Mouse (Mus musculus) neural tube, embryonic 15.5 days (tissue): ENCODE measurements around the gene Gm8773. TPM values are rescaled to one million over a fixed set of nuclear protein-coding genes. Genes with fewer than 3 reads are reported as not detected.

ENCODE experiments used
- ATAC-seq: fragments of 200-750 bp; cut with Nextera tagmentation; 2 replicates; pipeline ENCODE4 v1.8.0; 2017; ENCODE audit warnings: mild to moderate bottlenecking, moderate TSS enrichment, moderate library complexity; ENCODE audit not compliant: low FRiP score
- H3K27ac ChIP-seq: fragments of 300-500 bp; sonication (generic); replicated peaks from 2 replicates; pipeline ENCODE4 v1.5.1; 2015; ENCODE audit warnings: mild to moderate bottlenecking, inconsistent platforms
- H3K27me3 ChIP-seq: fragments of 300-500 bp; sonication (generic); replicated peaks from 2 replicates; pipeline ENCODE4 v1.6.1; 2015; ENCODE audit warnings: inconsistent platforms
- H3K36me3 ChIP-seq: fragments of 300-500 bp; sonication (generic); 2 replicates; pipeline ENCODE4 v1.6.1; 2015; ENCODE audit warnings: inconsistent platforms
- H3K4me1 ChIP-seq: fragments of 300-500 bp; sonication (generic); 2 replicates; pipeline ENCODE4 v1.6.1; 2015; ENCODE audit warnings: inconsistent platforms
- H3K4me2 ChIP-seq: fragments of 300-500 bp; sonication (generic); 2 replicates; pipeline ENCODE4 v1.6.1; 2015; ENCODE audit warnings: inconsistent platforms, mild to moderate bottlenecking, moderate library complexity
- H3K4me3 ChIP-seq: fragments of 300-500 bp; sonication (generic); replicated peaks from 2 replicates; pipeline ENCODE4 v1.5.1; 2015; ENCODE audit warnings: mild to moderate bottlenecking, inconsistent platforms
- H3K9ac ChIP-seq: fragments of 300-500 bp; sonication (generic); replicated peaks from 2 replicates; pipeline ENCODE4 v1.6.1; 2015; ENCODE audit warnings: mild to moderate bottlenecking, inconsistent platforms
- H3K9me3 ChIP-seq: fragments of 300-500 bp; sonication (generic); replicated peaks from 2 replicates; pipeline ENCODE4 v1.6.1; 2016; ENCODE audit warnings: inconsistent platforms
- WGBS: fragments of 180-500 bp; shearing (Covaris S2); methylation state at CpG from one replicate; pipeline ENCODE4 v1.1.7; 2015; ENCODE audit warnings: mixed read lengths; 5-methylcytosine and 5-hydroxymethylcytosine counted together
- polyA plus RNA-seq: library from polyadenylated mRNA; unstranded; fragments of >200 nt; fragmentation: Nextera tagmentation; extraction: Ambion mirVana; gene quantifications from 2 replicates; pipeline ENCODE4 v1.2.1, GENCODE M21; 2015

Gene Gm8773
- polyA plus RNA-seq, result 11.4 and 15.0 TPM in 2 replicates

- H3K27ac ChIP-seq, result no peak within 1 kb of the TSS
Observed at GRCm38 (mm10) chr5:5573749-5574317, at the start of gene Gm8773. Gene Gm8773, plus strand, starts transcription at chr5:5573799.

DNA sequence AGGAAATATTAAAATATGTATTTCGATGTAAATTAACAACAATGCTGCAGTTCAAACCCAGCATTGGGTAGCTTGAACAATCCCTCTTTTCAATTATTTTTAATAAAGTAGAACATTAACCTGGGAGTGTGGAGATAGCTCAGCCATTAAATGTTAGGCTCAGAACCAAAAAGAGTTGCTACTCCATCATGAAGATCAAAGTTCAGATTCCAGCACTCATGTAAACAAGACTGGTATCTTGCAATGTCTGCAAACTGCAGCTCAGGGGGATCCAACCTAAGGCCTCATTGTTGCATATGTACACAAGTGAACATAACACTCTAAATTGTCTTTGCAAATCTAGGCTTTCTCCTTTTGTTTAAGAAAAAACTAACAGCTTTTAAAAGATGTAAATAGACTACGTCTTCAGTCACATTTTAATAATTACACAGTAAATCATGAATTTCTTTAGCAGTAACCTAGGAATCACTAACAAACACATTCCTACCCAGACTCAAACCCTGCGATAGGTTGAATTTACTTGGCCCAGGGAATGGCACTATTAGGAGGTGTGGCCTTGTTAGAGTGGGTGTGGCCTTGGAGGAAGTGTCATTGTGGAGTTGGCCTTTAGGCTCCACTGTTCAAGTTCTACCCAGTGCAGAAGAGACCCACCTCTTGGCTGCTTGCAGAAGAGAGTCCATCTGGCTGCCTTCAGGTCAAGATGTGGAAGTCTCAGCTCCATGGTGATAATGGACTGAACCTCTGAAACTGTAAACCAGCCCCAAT is 39.8 kb upstream of the Gm8773 start:
- H3K9ac ChIP-seq, result no peak overlapping the region
- peaks cover 8% of the 10 kb centered on the region for H3K36me3 ChIP-seq
- no peaks in the 10 kb centered on the region for H3K4me1 ChIP-seq
- H3K27me3 ChIP-seq, result no peaks in the 10 kb centered on the region
- H3K27ac ChIP-seq, result no peak overlapping the region
- no peaks in the 10 kb centered on the region for H3K9me3 ChIP-seq
- no peak overlapping the region for H3K4me3 ChIP-seq
- no peak overlapping the region for H3K4me2 ChIP-seq
- WGBS, result 89% methylated on average over 3 of the region's 3 CpGs
- no peak for ATAC-seq

More at GRCm38 (mm10) chr5:5573749-5574317, at the start of gene Gm8773:
- peak within 1 kb of the TSS; percentile 91 for H3K4me2 ChIP-seq
- no peaks in the 10 kb centered on the region for H3K36me3 ChIP-seq
- 0 out of 2 replicates have a peak, but pooled peaks cover 3% of the 10 kb centered on the region for H3K4me1 ChIP-seq
- no peaks in the 10 kb centered on the region for H3K9me3 ChIP-seq
- peak; percentile 89 for ATAC-seq
- H3K9ac ChIP-seq, result peak within 1 kb of the TSS; percentile 55
- H3K27me3 ChIP-seq, result no peaks in the 10 kb centered on the region
- H3K4me3 ChIP-seq, result peak within 1 kb of the TSS; percentile 49
- WGBS, result under 1% methylated on average over 24 of the region's 24 CpGs

- Histone ChIP-seq H3K4me3 (no peak overlapping the region), H3K27me3 (no peaks in the 10 kb centered on the region), H3K9me3 (no peaks in the 10 kb centered on the region), H3K4me2 (no peak overlapping the region), H3K27ac (no peak overlapping the region), H3K4me1 (no peaks in the 10 kb centered on the region), H3K9ac (no peak overlapping the region), H3K36me3 (peaks cover 18% of the 10 kb centered on the region)
- ATAC-seq, result no peak
- WGBS, result 100% methylated on average over 1 of the region's 1 CpGs
Observed at GRCm38 (mm10) chr5:5536131-5536530, 37.5 kb upstream of the Gm8773 start.

DNA sequence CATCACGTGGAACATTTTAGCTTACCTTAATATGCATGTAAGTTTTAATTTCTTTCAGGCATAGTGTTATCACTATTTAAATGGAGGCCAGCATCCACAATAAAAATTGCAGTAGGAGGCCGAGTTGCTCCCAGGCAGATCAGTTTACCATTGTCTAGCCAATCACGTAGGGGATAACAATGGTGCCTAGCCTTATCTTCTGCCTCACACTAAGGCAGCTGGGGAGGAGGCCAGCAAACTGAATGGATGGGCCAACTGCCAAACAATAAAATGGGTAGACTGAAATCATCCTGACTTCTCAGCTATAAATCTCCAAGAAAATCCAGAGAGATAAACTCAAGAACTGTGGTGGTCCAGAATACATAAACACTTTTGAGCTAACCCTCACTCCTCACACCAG is 33.8 kb upstream of the Gm8773 start:
- Histone ChIP-seq H3K36me3 (peaks cover 43% of the 10 kb centered on the region), H3K27ac (no peak overlapping the region), H3K9me3 (no peaks in the 10 kb centered on the region), H3K27me3 (no peaks in the 10 kb centered on the region), H3K4me1 (no peaks in the 10 kb centered on the region), H3K9ac (no peak overlapping the region), H3K4me2 (no peak overlapping the region), H3K4me3 (no peak overlapping the region)
- ATAC-seq, result no peak
- WGBS, result 66% methylated on average over 3 of the region's 3 CpGs

DNA sequence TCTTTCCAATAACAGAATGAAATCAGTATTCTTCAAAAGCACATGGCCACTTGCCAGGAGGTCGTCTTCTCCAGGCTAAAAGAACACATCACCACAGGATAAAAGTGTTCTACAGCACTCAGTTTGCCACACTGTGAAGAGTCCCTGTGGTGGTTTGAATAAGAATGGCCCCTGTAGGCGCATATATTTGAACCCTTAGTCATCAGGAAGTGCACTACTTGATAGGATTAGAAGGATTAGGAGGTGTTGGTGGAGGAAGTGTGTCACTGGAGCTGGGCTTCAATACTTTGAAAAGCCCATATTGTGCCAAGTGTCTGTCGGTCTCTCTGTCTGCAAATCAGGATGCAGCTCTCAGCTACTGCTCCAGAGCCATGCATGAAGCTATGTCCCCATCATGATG is 33.2 kb upstream of the Gm8773 start:
- no peak overlapping the region for H3K9ac ChIP-seq
- H3K9me3 ChIP-seq, result no peaks in the 10 kb centered on the region
- H3K27ac ChIP-seq, result no peak overlapping the region
- WGBS, result 76% methylated on average over 3 of the region's 3 CpGs
- no peaks in the 10 kb centered on the region for H3K27me3 ChIP-seq
- peaks cover 43% of the 10 kb centered on the region for H3K36me3 ChIP-seq
- no peak for ATAC-seq
- no peak overlapping the region for H3K4me3 ChIP-seq
- H3K4me2 ChIP-seq, result no peak overlapping the region
- H3K4me1 ChIP-seq, result no peaks in the 10 kb centered on the region

DNA sequence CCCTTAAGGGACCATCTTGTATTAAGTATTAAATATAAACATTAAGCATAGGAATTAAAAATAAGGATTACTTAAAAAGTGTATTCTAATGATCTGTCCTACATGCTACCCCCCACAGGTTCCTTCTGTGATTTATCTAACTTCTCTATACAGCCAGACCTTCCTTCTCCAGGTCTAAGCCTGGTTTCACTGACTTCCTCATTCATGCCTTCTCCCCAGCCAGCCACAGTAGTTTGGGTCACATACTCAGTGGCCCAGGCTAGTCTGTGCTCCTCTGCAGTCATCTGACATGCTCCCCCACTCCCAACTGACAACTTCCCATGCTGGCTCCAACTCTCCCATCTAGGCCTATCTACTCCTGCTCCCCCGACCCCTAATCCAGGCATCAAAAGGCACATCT is 22.5 kb upstream of the Gm8773 start:
- H3K27me3 ChIP-seq, result no peaks in the 10 kb centered on the region
- no peak for ATAC-seq
- WGBS, result 84% methylated on average over 1 of the region's 1 CpGs
- no peak overlapping the region for H3K9ac ChIP-seq
- H3K4me2 ChIP-seq, result no peak overlapping the region
- no peaks in the 10 kb centered on the region for H3K9me3 ChIP-seq
- H3K4me3 ChIP-seq, result no peak overlapping the region
- no peaks in the 10 kb centered on the region for H3K4me1 ChIP-seq
- H3K36me3 ChIP-seq, result peaks cover 44% of the 10 kb centered on the region
- H3K27ac ChIP-seq, result no peak overlapping the region

GRCm38 (mm10) chr5:5559079-5559740 is 14.4 kb upstream of the Gm8773 start, which contains the start of gene Gtpbp10:
Gene Gtpbp10, minus strand, starts transcription at chr5:5559538.
- H3K27ac ChIP-seq, result peak within 1 kb of the TSS; percentile 80
- peaks cover 18% of the 10 kb centered on the region for H3K4me1 ChIP-seq
- peak within 1 kb of the TSS; percentile 73 for H3K9ac ChIP-seq
- no peaks in the 10 kb centered on the region for H3K27me3 ChIP-seq
- H3K36me3 ChIP-seq, result peaks cover 6% of the 10 kb centered on the region
- under 1% methylated on average over 43 of the region's 43 CpGs for WGBS
- ATAC-seq, result peak; percentile 100
- H3K4me3 ChIP-seq, result peak within 1 kb of the TSS; percentile 78
- H3K9me3 ChIP-seq, result no peaks in the 10 kb centered on the region
- H3K4me2 ChIP-seq, result peak within 1 kb of the TSS; percentile 66

- H3K9ac ChIP-seq, result peak overlapping the region; percentile 73
- peak overlapping the region; percentile 66 for H3K4me2 ChIP-seq
- H3K9me3 ChIP-seq, result no peaks in the 10 kb centered on the region
- 42% methylated on average over 8 of the region's 8 CpGs for WGBS
- peaks cover 18% of the 10 kb centered on the region for H3K4me1 ChIP-seq
- H3K36me3 ChIP-seq, result peaks cover under 1% of the 10 kb centered on the region
- H3K4me3 ChIP-seq, result peak overlapping the region; percentile 78
- peak overlapping the region; percentile 80 for H3K27ac ChIP-seq
- H3K27me3 ChIP-seq, result no peaks in the 10 kb centered on the region
- peak; percentile 24; the same call in 1 of the 2 replicates for ATAC-seq
Observed at GRCm38 (mm10) chr5:5559798-5560197, 13.8 kb upstream of the Gm8773 start.

- no peaks in the 10 kb centered on the region for H3K27me3 ChIP-seq
- no peaks in the 10 kb centered on the region for H3K9me3 ChIP-seq
- no peaks in the 10 kb centered on the region for H3K36me3 ChIP-seq
- peaks cover 18% of the 10 kb centered on the region for H3K4me1 ChIP-seq
- H3K27ac ChIP-seq, result no peak overlapping the region
- ATAC-seq, result no peak
- no peak overlapping the region for H3K4me3 ChIP-seq
- H3K9ac ChIP-seq, result no peak overlapping the region
- WGBS, result 71% methylated on average over 4 of the region's 4 CpGs
- H3K4me2 ChIP-seq, result no peak overlapping the region
Observed at GRCm38 (mm10) chr5:5561041-5561706, 12.4 kb upstream of the Gm8773 start.

GRCm38 (mm10) chr5:5562435-5562834 is 11.2 kb upstream of the Gm8773 start:
- no peak for ATAC-seq
- no peak overlapping the region for H3K27ac ChIP-seq
- peaks cover 18% of the 10 kb centered on the region for H3K4me1 ChIP-seq
- 84% methylated on average over 3 of the region's 3 CpGs for WGBS
- H3K4me3 ChIP-seq, result no peak overlapping the region
- no peak overlapping the region for H3K4me2 ChIP-seq
- no peaks in the 10 kb centered on the region for H3K27me3 ChIP-seq
- H3K9ac ChIP-seq, result no peak overlapping the region
- no peaks in the 10 kb centered on the region for H3K36me3 ChIP-seq
- H3K9me3 ChIP-seq, result no peaks in the 10 kb centered on the region

GRCm38 (mm10) chr5:5587686-5588085 is 14.1 kb downstream of the Gm8773 start:
- WGBS, result 84% methylated on average over 3 of the region's 3 CpGs

More at GRCm38 (mm10) chr5:5587686-5588085, 14.1 kb downstream of the Gm8773 start:
- ATAC-seq, result no peak
- no peak overlapping the region for H3K4me3 ChIP-seq
- no peaks in the 10 kb centered on the region for H3K27me3 ChIP-seq
- H3K9ac ChIP-seq, result no peak overlapping the region
- no peaks in the 10 kb centered on the region for H3K36me3 ChIP-seq
- no peak overlapping the region for H3K27ac ChIP-seq
- no peaks in the 10 kb centered on the region for H3K4me1 ChIP-seq
- H3K4me2 ChIP-seq, result no peak overlapping the region
- H3K9me3 ChIP-seq, result no peaks in the 10 kb centered on the region
